21 mouse cellular contexts compared by ENCODE assay signal in the genomic region with DNA sequence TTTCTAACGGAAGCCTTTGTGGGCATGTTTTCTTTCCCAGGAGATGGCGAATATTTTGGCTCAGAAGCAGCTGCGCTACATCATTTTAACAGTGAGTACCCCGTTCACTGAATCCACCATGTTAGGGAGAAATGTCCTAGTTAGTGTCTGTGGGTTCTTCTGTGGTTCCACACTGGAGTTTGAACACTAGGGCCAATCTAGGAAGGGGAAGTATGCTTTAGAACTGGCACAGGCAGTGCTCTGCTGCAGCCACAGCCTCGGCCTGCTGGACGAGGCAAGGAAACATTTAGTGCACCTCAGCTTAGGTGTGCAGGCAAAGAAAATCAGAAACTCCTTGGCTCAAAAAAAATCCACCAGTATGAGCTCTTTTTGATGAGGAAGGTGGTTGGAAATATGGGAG.
DNase-seq lines count a peak whose midpoint lies in the region; ATAC-seq lines count a peak whose summit lies in the region.
"Had no signal": no experiment of that assay in that cellular context is flagged by ENCODE, and none has a peak within 500 bp of the region (broad histone marks: within the 10 kb centered on the region; RNA-seq: fewer than 3 reads in every experiment).

No protein-coding gene starts in this region.

- intact Hi-C loops in heart, postnatal 25 days (cut with DNase I) = no loop called here

- DNase-seq in heart, adult 11 months = peak; percentile 89
- no peak for DNase-seq in heart, postnatal 25 days (ENCODE audit: low spot score)
- no peak for DNase-seq in kidney, adult 8-10 months
- DNase-seq in adrenal gland, postnatal 10 days = no peak
- DNase-seq: adrenal gland, adult 8-10 months; adrenal gland, postnatal 25 days; B cell, adult 2 months; cerebellum, adult 11 months; cerebellum, adult 18-20 months; cerebellum, adult 8-10 months; cerebellum, adult 9-11 months; cerebellum, postnatal 14 days; cerebellum, postnatal 36 days had no signal

- ATAC-seq in common myeloid progenitor, adult 5-6 weeks (replicated peaks; ENCODE audit: low read depth, poor library complexity, severe bottlenecking) = peak; percentile 58; the same call in 1 of the 2 replicates
- 0 out of 4 replicates have a peak, but pooled peaks have one; percentile 22 to 29 for ATAC-seq in hematopoietic stem cell, adult 5-6 weeks (replicated peaks in 1 of 2; ENCODE audit: insufficient read depth in 1 of 2, low FRiP score in 2 of 2, low TSS enrichment in 1 of 2, low read depth in 1 of 2, poor library complexity in 2 of 2, severe bottlenecking in 2 of 2)
- ATAC-seq in megakaryocyte progenitor cell, adult 5-6 weeks (replicated peaks; ENCODE audit: poor library complexity) = peak; percentile 65
- ATAC-seq: activated CD4-positive, CD25-positive, alpha-beta regulatory T cell, adult 4 months; CD4-positive, CD25-positive, alpha-beta regulatory T cell, adult 4 months; forebrain, embryonic 13.5 days; forebrain, embryonic 15.5 days; Patski had no signal
